Mouse (Mus musculus) hindbrain, embryonic 12.5 days (tissue): ENCODE data around the gene Cacnb1. TPM values are rescaled to one million over a fixed set of nuclear protein-coding genes. Genes with fewer than 3 reads are reported as not detected.

ENCODE experiments used
- ATAC-seq: fragments of 200-750 bp; cut with Nextera tagmentation; 2 replicates; pipeline ENCODE4 v1.8.0; 2017; ENCODE audit warnings: moderate TSS enrichment; ENCODE audit not compliant: low FRiP score
- H3K27ac ChIP-seq: fragments of 300-500 bp; sonication (generic); 2 replicates; pipeline ENCODE4 v1.5.1; 2016; ENCODE audit warnings: mild to moderate bottlenecking
- H3K27me3 ChIP-seq: fragments of 300-500 bp; sonication (generic); 2 replicates; pipeline ENCODE4 v1.6.1; 2016; ENCODE audit warnings: mild to moderate bottlenecking
- H3K36me3 ChIP-seq: fragments of 300-500 bp; sonication (generic); 2 replicates; pipeline ENCODE4 v1.6.1; 2016; ENCODE audit warnings: mild to moderate bottlenecking
- H3K4me1 ChIP-seq: fragments of 300-500 bp; sonication (generic); 2 replicates; pipeline ENCODE4 v1.6.1; 2016
- H3K4me2 ChIP-seq: fragments of 300-500 bp; sonication (generic); replicated peaks from 2 replicates; pipeline ENCODE4 v1.6.1; 2016; ENCODE audit warnings: mild to moderate bottlenecking
- H3K4me3 ChIP-seq: fragments of 300-500 bp; sonication (generic); 2 replicates; pipeline ENCODE4 v1.5.1; 2016; ENCODE audit warnings: mild to moderate bottlenecking
- H3K9ac ChIP-seq: fragments of 300-500 bp; sonication (generic); 2 replicates; pipeline ENCODE4 v1.6.1; 2016; ENCODE audit warnings: mild to moderate bottlenecking, moderate library complexity
- H3K9me3 ChIP-seq: fragments of 300-500 bp; sonication (generic); replicated peaks from 2 replicates; pipeline ENCODE4 v1.6.1; 2016; ENCODE audit warnings: mild to moderate bottlenecking
- WGBS: fragments of 180-500 bp; shearing (Covaris S2); methylation state at CpG from one replicate; pipeline ENCODE4 v1.1.7; 2016; 5-methylcytosine and 5-hydroxymethylcytosine counted together
- polyA plus RNA-seq: library from polyadenylated mRNA; unstranded; fragments of >200 nt; fragmentation: Nextera tagmentation; extraction: Ambion mirVana; gene quantifications from 2 replicates; pipeline ENCODE4 v1.2.1, GENCODE M21; 2016

The Cacnb1 gene
- 39.6 and 43.5 TPM in 2 replicates for polyA plus RNA-seq

DNA sequence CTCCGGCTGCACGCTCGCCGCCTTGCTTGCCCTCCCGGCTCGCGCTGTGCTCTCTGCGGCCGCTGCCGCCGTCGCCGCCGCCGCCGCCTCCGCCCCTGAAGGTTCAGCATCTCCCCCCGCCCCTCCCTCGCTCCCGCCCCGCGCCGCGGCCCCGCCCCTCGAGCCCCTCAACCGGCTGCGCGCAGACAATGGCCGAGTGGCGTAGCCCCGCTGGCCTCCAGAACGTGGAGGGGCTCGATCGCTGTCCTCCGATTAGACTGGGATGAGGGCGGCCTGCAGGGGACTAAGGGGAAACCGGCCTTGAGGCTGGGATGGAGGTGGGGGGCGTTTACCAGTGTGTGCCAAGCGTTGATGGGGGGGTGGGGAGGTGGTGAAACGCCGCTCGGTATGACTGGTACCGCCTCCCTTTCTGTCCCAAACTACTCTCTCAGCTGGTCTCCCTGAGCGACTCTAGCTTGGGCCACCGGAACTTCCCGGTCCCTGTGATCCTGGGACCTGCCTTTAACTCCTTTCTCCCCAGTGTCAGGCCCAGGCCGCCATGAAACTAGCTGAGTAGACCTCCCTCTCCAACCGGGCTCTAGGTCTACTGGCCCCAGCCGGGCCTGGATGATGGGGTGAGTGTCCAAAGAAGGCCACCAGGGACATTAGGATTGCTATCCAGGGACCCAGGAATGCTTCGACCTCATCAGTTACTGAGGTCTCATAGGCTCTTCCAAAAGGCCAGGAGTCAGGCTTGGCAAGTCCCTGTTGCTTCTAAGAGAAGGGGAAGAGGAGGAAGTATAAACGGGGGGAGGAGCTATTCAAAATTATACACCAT lies at the start of gene Cacnb1:
Gene Cacnb1, minus strand, starts transcription at position 480 of the 817 bp plus-strand sequence.
- 1% methylated on average over 42 of the region's 52 CpGs for WGBS
- no peaks in the 10 kb centered on the region for H3K27me3 ChIP-seq
- H3K4me3 ChIP-seq, result peak within 1 kb of the TSS; percentile 56
- peak; percentile 49 for ATAC-seq
- peak within 1 kb of the TSS; percentile 76 for H3K9ac ChIP-seq
- H3K36me3 ChIP-seq, result peaks cover 6% of the 10 kb centered on the region; the same call in 1 of the 2 replicates
- peak within 1 kb of the TSS; percentile 78 for H3K4me2 ChIP-seq
- H3K4me1 ChIP-seq, result peaks cover 55% of the 10 kb centered on the region
- H3K9me3 ChIP-seq, result no peaks in the 10 kb centered on the region
- peak within 1 kb of the TSS; percentile 91 for H3K27ac ChIP-seq

DNA sequence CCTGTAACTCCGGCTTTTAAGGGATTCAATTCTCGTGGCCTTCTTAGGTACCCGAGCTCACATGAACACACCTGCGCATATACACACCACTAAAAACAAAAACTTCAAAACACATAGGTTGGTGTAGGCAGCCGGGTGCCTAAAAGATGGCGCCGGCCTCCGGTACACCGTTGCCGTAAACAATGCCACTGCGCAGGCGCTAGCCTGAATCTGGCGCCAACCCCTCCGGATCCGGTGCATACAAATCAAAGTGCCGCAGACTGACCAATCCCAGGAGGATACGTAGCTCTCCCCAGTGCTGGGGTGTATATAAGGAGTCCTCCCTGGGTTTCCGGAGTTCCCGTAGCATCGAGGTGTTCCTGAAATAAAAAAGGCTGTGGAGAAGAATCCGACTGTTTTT lies 44.4 kb upstream of the Cacnb1 start:
- Histone ChIP-seq H3K4me1 (no peaks in the 10 kb centered on the region; the same call in 1 of the 2 replicates), H3K27ac (no peak overlapping the region), H3K4me2 (no peak overlapping the region), H3K36me3 (no peaks in the 10 kb centered on the region), H3K27me3 (no peaks in the 10 kb centered on the region), H3K9me3 (no peaks in the 10 kb centered on the region), H3K9ac (no peak overlapping the region), H3K4me3 (no peak overlapping the region)
- 97% methylated on average over 21 of the region's 21 CpGs for WGBS
- no peak for ATAC-seq

DNA sequence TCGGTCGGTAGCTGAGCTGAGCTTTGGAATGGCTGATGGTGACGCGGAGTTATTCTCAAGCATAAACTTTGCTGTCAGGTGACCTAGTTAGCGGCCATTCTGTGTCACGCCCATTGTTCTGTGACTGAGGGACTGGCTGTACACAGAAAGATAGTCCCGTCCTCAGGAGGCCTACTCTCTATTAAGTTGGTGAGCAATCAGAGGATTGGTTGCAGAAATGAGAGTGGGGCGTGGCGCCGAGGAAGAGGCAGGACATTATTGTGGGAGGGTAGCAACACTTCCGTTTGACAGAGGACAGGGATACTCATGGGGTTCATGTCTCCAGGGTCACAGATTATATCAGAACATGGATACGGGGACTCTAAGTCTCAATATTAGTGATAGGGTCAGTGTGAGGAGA lies 43.4 kb upstream of the Cacnb1 start:
- Histone ChIP-seq H3K27ac (no peak overlapping the region), H3K27me3 (no peaks in the 10 kb centered on the region), H3K4me2 (no peak overlapping the region), H3K9ac (no peak overlapping the region), H3K9me3 (no peaks in the 10 kb centered on the region), H3K36me3 (no peaks in the 10 kb centered on the region), H3K4me3 (no peak overlapping the region), H3K4me1 (no peaks in the 10 kb centered on the region; the same call in 1 of the 2 replicates)
- WGBS, result 93% methylated on average over 12 of the region's 12 CpGs
- no peak for ATAC-seq

DNA sequence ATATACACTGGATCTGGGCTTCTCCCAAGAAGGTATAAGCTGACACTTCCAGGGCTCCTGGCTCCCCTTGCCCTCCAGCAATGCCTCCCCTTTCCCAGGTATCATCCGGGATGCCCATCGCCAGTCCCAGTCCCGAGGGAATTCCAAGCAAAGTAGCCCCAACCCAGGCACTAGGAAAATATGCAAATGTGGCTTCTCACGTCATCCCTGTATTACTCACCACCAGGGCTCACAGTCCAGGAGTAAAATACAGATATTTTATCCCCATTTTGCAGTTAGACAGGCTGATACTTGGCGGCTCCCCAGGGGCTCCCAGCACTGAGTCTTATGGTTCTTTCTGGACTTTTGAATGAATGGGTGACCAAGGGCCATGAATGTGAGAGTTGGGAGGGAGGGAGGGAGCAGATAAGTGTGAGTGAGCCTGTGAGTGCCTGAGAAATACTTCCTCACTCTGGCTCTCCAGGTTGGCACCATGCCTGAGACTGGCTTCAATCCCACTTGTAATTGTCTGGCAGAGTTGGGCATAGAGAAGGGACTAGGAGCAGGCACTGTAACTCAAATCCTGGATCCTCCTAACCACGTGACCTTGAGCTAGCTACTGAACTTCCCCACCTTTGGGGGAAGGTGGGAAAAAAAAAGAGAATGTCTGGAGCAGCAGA lies 39.2 kb upstream of the Cacnb1 start:
- no peak overlapping the region for H3K4me3 ChIP-seq
- no peak overlapping the region for H3K9ac ChIP-seq
- no peak overlapping the region for H3K4me2 ChIP-seq
- peaks cover 21% of the 10 kb centered on the region for H3K4me1 ChIP-seq
- H3K9me3 ChIP-seq, result no peaks in the 10 kb centered on the region
- H3K27me3 ChIP-seq, result peaks cover 4% of the 10 kb centered on the region; the same call in 1 of the 2 replicates
- no peaks in the 10 kb centered on the region for H3K36me3 ChIP-seq
- H3K27ac ChIP-seq, result no peak overlapping the region
- ATAC-seq, result no peak
- 67% methylated on average over 6 of the region's 6 CpGs for WGBS

DNA sequence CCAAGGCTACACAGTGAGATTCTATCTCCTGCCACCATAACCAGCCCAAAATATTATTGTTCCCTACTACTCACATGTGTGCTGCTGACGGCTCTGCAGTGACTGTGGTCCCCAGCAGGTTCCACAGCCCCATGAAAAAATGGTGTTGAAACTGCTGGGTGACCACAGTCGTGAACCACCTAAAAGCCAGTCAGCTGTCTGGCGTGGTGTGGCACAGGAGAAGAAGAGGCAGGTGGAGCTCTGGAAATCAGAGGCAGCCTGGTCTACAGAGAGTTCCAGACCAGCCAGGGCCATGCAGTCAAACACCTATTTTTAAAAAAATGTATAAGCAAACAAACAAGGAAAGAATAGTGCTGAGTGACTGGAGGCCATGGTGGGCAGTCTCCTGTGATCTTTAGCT lies 38.6 kb upstream of the Cacnb1 start:
- H3K4me1 ChIP-seq, result peaks cover 21% of the 10 kb centered on the region
- H3K4me3 ChIP-seq, result no peak overlapping the region
- H3K27ac ChIP-seq, result no peak overlapping the region
- no peak for ATAC-seq
- no peak overlapping the region for H3K4me2 ChIP-seq
- no peak overlapping the region for H3K9ac ChIP-seq
- no peaks in the 10 kb centered on the region for H3K36me3 ChIP-seq
- WGBS, result 79% methylated on average over 3 of the region's 3 CpGs
- no peaks in the 10 kb centered on the region for H3K9me3 ChIP-seq
- H3K27me3 ChIP-seq, result peaks cover 4% of the 10 kb centered on the region; the same call in 1 of the 2 replicates

DNA sequence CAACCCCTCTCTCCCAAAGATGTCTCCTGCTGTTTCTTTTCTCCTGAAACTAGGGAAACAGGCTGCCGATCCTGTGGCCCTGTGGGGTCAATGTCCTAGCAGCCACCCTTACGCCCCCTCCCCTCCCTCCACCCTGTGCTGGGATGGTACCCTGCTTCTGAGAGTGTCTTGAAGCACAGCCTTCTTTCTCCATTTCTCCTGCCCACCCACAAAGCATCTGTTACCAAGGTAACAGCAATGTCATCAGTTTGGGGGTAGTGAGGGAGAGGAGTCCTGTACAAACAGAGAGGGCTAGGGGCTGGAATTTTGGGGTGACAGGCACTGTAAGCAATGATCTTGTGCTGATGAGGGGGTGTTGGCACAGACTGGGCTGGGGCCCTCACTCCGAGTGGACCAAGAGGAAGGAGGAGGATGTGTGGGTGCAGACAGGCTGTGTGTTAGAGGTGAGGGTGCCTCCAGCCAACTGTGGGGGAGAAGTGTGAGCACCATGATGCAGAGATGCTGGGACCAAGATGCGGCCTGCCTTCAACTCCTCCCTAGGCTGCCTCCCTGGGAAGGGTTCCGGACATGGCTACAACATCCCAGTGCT lies 37.4 kb upstream of the Cacnb1 start:
- Histone ChIP-seq H3K9me3 (no peaks in the 10 kb centered on the region), H3K4me1 (peaks cover 21% of the 10 kb centered on the region), H3K27ac (no peak overlapping the region), H3K4me2 (no peak overlapping the region), H3K36me3 (no peaks in the 10 kb centered on the region), H3K4me3 (no peak overlapping the region), H3K9ac (no peak overlapping the region), H3K27me3 (peaks cover 11% of the 10 kb centered on the region)
- no peak for ATAC-seq
- WGBS, result 69% methylated on average over 5 of the region's 5 CpGs

DNA sequence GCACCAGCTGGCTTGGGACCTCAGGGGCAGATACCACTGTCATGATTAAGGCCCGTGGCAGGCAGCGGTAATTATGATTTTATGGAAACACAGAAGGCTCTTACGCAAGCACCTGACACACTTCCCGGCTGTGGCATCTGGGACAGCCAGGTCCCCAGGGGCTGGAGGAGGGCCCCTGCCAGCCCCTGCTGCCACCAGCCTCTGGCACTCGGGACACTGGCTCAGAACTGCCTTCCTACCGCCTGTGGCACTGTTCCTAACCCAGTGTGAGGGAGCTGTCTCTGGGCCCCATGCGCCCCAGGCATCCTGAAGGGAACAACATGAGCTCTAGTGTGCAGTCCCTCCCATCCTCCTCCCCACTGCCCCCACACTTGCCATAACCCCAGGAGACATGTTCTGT lies 36.8 kb upstream of the Cacnb1 start:
- Histone ChIP-seq H3K36me3 (no peaks in the 10 kb centered on the region), H3K9me3 (no peaks in the 10 kb centered on the region), H3K27me3 (peaks cover 15% of the 10 kb centered on the region), H3K4me2 (no peak overlapping the region), H3K4me3 (no peak overlapping the region), H3K27ac (no peak overlapping the region), H3K4me1 (peaks cover 21% of the 10 kb centered on the region), H3K9ac (no peak overlapping the region)
- peak; percentile 67; the same call in 1 of the 2 replicates for ATAC-seq
- 48% methylated on average over 7 of the region's 7 CpGs for WGBS

DNA sequence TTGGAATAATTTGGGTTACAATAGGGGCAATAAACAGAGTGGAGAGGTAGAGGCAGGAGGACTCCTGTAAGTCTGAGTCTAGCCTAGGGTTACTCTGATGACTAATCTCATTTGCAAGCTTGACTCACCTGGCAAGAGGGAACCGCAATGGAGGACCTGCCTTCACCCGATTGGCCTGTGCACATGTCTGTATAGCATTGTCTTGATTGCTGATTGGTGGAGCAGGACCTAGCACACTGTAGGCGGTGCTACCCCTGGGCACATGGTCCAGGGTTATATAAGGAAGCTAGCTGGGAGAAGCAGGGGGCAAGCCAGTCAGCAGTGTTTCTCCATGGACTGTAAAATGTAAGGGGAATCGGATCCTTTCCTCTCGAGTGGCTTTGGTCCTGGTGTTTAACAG lies 35.2 kb upstream of the Cacnb1 start:
- ATAC-seq, result no peak
- H3K4me2 ChIP-seq, result no peak overlapping the region
- H3K4me3 ChIP-seq, result no peak overlapping the region
- H3K27me3 ChIP-seq, result peaks cover 22% of the 10 kb centered on the region
- no peak overlapping the region for H3K9ac ChIP-seq
- WGBS, result 79% methylated on average over 5 of the region's 5 CpGs
- H3K36me3 ChIP-seq, result no peaks in the 10 kb centered on the region
- H3K4me1 ChIP-seq, result peaks cover 22% of the 10 kb centered on the region
- H3K9me3 ChIP-seq, result no peaks in the 10 kb centered on the region
- no peak overlapping the region for H3K27ac ChIP-seq

DNA sequence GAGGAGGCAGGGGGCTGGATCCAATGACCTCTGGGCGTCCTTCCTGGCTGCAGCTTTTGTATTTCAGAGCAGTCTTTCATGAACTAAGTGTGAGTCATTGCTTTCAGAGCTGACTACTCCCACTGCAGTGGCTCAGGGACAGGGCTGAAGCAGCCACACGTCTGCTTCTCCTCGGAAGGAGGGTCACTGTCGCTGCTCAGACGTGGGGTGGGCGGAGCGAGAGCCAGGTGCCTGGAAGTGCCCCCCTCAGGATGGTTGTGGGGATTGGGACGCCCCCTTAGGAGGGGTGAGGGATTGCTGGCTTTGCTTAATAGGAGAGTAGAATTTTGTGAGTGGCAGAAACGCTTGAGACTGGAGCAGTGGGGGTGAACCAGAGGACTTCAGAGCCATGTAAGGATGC lies 34.6 kb upstream of the Cacnb1 start:
- no peak overlapping the region for H3K4me3 ChIP-seq
- peaks cover 27% of the 10 kb centered on the region for H3K4me1 ChIP-seq
- H3K9ac ChIP-seq, result no peak overlapping the region
- no peaks in the 10 kb centered on the region for H3K9me3 ChIP-seq
- H3K4me2 ChIP-seq, result no peak overlapping the region
- H3K36me3 ChIP-seq, result no peaks in the 10 kb centered on the region
- H3K27me3 ChIP-seq, result peaks cover 27% of the 10 kb centered on the region
- 30% methylated on average over 9 of the region's 9 CpGs for WGBS
- H3K27ac ChIP-seq, result no peak overlapping the region
- no peak for ATAC-seq

DNA sequence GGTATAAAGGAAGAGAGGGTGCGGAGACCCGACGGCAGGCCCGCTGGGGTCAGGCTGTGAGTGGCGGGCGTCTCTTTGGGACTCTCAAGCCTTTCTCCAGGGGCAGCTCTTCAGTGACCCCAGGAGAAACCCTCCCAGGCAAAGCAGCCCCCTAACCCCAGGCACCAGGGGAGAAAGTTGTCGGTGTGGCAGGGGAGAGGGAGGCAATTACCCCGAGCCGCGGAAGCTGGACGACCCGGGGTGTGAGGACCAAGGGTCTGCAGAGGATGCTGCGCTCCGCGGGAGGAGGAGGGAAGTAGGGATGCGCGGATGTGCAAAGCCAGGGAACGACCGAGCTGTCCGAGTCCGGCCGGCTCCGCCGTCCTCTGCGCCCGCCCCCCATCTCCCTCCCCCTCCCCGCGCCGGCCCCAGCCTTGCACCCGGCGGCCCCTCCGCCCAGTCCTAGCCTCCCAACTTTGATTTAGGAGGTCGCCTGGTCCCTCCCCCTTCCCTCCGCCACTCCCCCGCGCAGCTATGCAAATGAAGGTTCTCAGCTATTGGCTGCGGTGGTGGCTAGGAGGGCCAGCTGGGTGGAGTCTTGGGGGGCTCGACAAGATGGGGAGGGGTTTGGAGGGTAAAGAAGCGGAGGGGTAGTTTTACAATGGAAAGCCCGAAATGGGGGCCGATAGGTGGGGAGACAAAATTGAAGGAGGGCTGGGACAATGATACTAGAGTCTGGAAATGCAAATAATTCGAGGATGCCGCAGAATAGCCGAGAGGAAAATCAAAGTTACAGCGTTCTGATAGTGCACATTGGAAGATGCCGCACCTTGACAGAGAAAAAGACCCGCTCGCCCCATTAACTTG lies 30.4 kb upstream of the Cacnb1 start, which contains the start of gene Stac2:
Gene Stac2, minus strand, starts transcription at position 474 of the 846 bp plus-strand sequence.
- Histone ChIP-seq H3K9ac (peak within 1 kb of the TSS; percentile 65), H3K36me3 (no peaks in the 10 kb centered on the region), H3K4me2 (peak within 1 kb of the TSS; percentile 73), H3K4me3 (peak within 1 kb of the TSS; percentile 50), H3K9me3 (no peaks in the 10 kb centered on the region), H3K27me3 (peaks cover 64% of the 10 kb centered on the region), H3K27ac (no peak within 1 kb of the TSS), H3K4me1 (peaks cover 19% of the 10 kb centered on the region)
- peak; percentile 81 for ATAC-seq
- 2% methylated on average over 32 of the region's 48 CpGs for WGBS

DNA sequence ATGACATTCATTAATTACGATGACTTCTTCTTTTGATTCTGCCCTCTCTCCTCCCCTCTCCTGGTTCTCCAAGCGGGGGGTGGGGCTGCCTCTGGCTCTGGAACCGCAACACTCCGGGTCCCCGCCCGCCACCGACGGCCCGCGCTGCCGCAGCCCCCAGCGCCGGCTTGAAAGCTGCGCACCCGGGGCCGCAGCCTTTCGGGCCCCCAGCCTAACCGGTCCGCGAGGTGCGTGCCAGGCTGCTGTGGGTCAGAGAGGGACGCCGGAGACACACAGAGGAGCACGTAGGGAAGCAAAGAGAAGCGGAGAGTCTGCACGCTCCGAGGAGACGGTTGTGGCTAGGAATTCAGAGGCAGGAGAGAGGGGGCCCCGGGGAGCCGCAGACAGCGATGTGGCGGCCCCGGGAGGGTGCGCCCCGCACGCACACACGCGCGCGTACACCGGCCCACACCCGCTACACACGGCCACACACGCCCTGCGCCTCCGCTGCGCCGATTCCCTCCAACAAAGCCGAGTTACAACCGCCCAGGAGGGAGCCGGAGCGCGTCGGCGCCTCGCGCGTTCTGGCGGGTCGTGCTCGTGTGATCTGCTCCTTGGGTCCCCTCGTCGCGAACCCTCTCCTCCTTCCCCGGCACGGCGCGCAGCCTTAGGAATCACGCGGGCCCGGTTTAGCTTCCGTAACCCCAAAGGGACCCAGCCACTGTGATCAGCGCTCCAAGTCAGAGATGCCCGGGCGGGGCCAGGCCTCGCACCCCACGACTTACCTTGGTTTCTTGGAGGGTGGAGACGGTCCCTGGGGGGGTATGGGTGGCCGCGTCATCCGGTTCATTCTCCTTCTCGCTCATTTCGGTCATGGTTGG lies 29.5 kb upstream of the Cacnb1 start:
- H3K27ac ChIP-seq, result no peak overlapping the region
- H3K4me1 ChIP-seq, result peaks cover 16% of the 10 kb centered on the region
- H3K4me3 ChIP-seq, result peak overlapping the region; percentile 50
- under 1% methylated on average over 83 of the region's 83 CpGs for WGBS
- peaks cover 67% of the 10 kb centered on the region for H3K27me3 ChIP-seq
- peak overlapping the region; percentile 65 for H3K9ac ChIP-seq
- ATAC-seq, result peak; percentile 20; the same call in 1 of the 2 replicates
- no peaks in the 10 kb centered on the region for H3K36me3 ChIP-seq
- no peaks in the 10 kb centered on the region for H3K9me3 ChIP-seq
- H3K4me2 ChIP-seq, result peak overlapping the region; percentile 73
